Mouse (Mus musculus): ENCODE data around the gene Klhdc3. TPM values are rescaled to one million over a fixed set of nuclear protein-coding genes. Genes with fewer than 3 reads are reported as not detected.
A peak's percentile ranks its signal among the peaks of the same experiment; 100 is the strongest.

The Klhdc3 gene
- polyA plus RNA-seq, 1 experiment from 2014 or later = 110 TPM

- Histone ChIP-seq H3K4me1 (replicated peaks; ENCODE audit: control insufficient read depth, insufficient read depth, low read length) (no peaks in the 10 kb centered on the region), H3K36me3 (ENCODE audit: control insufficient read depth, insufficient read depth, low read length) (peaks cover 20% of the 10 kb centered on the region; the same call in 1 of the 2 replicates), H3K4me3 (ENCODE audit: low read depth, low read length) (no peak overlapping the region), H3K27me3 (replicated peaks; ENCODE audit: control insufficient read depth, insufficient read depth, low read length) (no peaks in the 10 kb centered on the region), H3K9me3 (ENCODE audit: control insufficient read depth, low read length) (no peaks in the 10 kb centered on the region), H3K9ac (ENCODE audit: low read length) (no peak overlapping the region), H3K27ac (ENCODE audit: low read depth) (no peak overlapping the region), H3K4me2 (ENCODE audit: low read length) (no peak overlapping the region)
- no peak for DNase-seq (ENCODE audit: low spot score)
- ATAC-seq (replicated peaks; ENCODE audit: low FRiP score, low TSS enrichment, low read depth) = no peak
- 83% methylated on average over 1 of the region's 1 CpGs for WGBS
Measured at GRCm38 (mm10) chr17:46694517-46695063, 13.9 kb upstream of the Klhdc3 start.

- Histone ChIP-seq H3K27me3 (replicated peaks; ENCODE audit: control insufficient read depth, insufficient read depth, low read length) (no peaks in the 10 kb centered on the region), H3K4me2 (ENCODE audit: low read length) (no peak overlapping the region), H3K36me3 (ENCODE audit: control insufficient read depth, insufficient read depth, low read length) (peaks cover 32% of the 10 kb centered on the region), H3K27ac (ENCODE audit: low read depth) (no peak overlapping the region), H3K9ac (ENCODE audit: low read length) (no peak overlapping the region), H3K9me3 (ENCODE audit: control insufficient read depth, low read length) (no peaks in the 10 kb centered on the region), H3K4me1 (replicated peaks; ENCODE audit: control insufficient read depth, insufficient read depth, low read length) (no peaks in the 10 kb centered on the region), H3K4me3 (ENCODE audit: low read depth, low read length) (no peak overlapping the region)
- WGBS = 82% methylated on average over 2 of the region's 2 CpGs
- ATAC-seq (replicated peaks; ENCODE audit: low FRiP score, low TSS enrichment, low read depth) = no peak
- no peak for DNase-seq (ENCODE audit: low spot score)
Measured at GRCm38 (mm10) chr17:46691390-46691789, 10.7 kb upstream of the Klhdc3 start.

- H3K4me3 ChIP-seq (ENCODE audit: low read depth, low read length) = no peak overlapping the region
- 91% methylated on average over 12 of the region's 12 CpGs for WGBS
- no peak overlapping the region for H3K4me2 ChIP-seq (ENCODE audit: low read length)
- ATAC-seq (replicated peaks; ENCODE audit: low FRiP score, low TSS enrichment, low read depth) (no peak), DNase-seq (ENCODE audit: low spot score) (no peak)
- H3K9ac ChIP-seq (ENCODE audit: low read length) = no peak overlapping the region
- H3K9me3 ChIP-seq (ENCODE audit: control insufficient read depth, low read length) = no peaks in the 10 kb centered on the region
- no peaks in the 10 kb centered on the region for H3K27me3 ChIP-seq (replicated peaks; ENCODE audit: control insufficient read depth, insufficient read depth, low read length)
- no peaks in the 10 kb centered on the region for H3K4me1 ChIP-seq (replicated peaks; ENCODE audit: control insufficient read depth, insufficient read depth, low read length)
- peaks cover 35% of the 10 kb centered on the region for H3K36me3 ChIP-seq (ENCODE audit: control insufficient read depth, insufficient read depth, low read length)
- H3K27ac ChIP-seq (ENCODE audit: low read depth) = no peak overlapping the region
Measured at GRCm38 (mm10) chr17:46690665-46691064, 10.0 kb upstream of the Klhdc3 start.

GRCm38 (mm10) chr17:46685913-46686312 is 5.2 kb upstream of the Klhdc3 start:
- Histone ChIP-seq H3K4me1 (replicated peaks; ENCODE audit: control insufficient read depth, insufficient read depth, low read length) (peaks cover 7% of the 10 kb centered on the region; the same call in 1 of the 2 replicates), H3K9ac (ENCODE audit: low read length) (no peak overlapping the region), H3K4me3 (ENCODE audit: low read depth, low read length) (no peak overlapping the region), H3K36me3 (ENCODE audit: control insufficient read depth, insufficient read depth, low read length) (peaks cover 58% of the 10 kb centered on the region), H3K9me3 (ENCODE audit: control insufficient read depth, low read length) (no peaks in the 10 kb centered on the region), H3K27me3 (replicated peaks; ENCODE audit: control insufficient read depth, insufficient read depth, low read length) (no peaks in the 10 kb centered on the region), H3K27ac (ENCODE audit: low read depth) (no peak overlapping the region), H3K4me2 (ENCODE audit: low read length) (no peak overlapping the region)
- no peak for DNase-seq (ENCODE audit: low spot score)
- WGBS = 92% methylated on average over 6 of the region's 6 CpGs
- no peak for ATAC-seq (replicated peaks; ENCODE audit: low FRiP score, low TSS enrichment, low read depth)

GRCm38 (mm10) chr17:46682654-46683389 is 2.1 kb upstream of the Klhdc3 start:
- H3K27ac ChIP-seq (ENCODE audit: low read depth) = no peak overlapping the region
- H3K9ac ChIP-seq (ENCODE audit: low read length) = no peak overlapping the region
- H3K9me3 ChIP-seq (ENCODE audit: control insufficient read depth, low read length) = no peaks in the 10 kb centered on the region
- DNase-seq (ENCODE audit: low spot score) = no peak
- peaks cover 54% of the 10 kb centered on the region for H3K36me3 ChIP-seq (ENCODE audit: control insufficient read depth, insufficient read depth, low read length)
- H3K4me1 ChIP-seq (replicated peaks; ENCODE audit: control insufficient read depth, insufficient read depth, low read length) = peaks cover 21% of the 10 kb centered on the region
- WGBS = 86% methylated on average over 16 of the region's 16 CpGs
- ATAC-seq (replicated peaks; ENCODE audit: low FRiP score, low TSS enrichment, low read depth) = no peak
- H3K4me3 ChIP-seq (ENCODE audit: low read depth, low read length) = no peak overlapping the region
- no peak overlapping the region for H3K4me2 ChIP-seq (ENCODE audit: low read length)
- H3K27me3 ChIP-seq (replicated peaks; ENCODE audit: control insufficient read depth, insufficient read depth, low read length) = no peaks in the 10 kb centered on the region

- peak overlapping the region; percentile 47 for H3K9ac ChIP-seq (ENCODE audit: low read length)
- ATAC-seq (replicated peaks; ENCODE audit: low FRiP score, low TSS enrichment, low read depth) = no peak
- peaks cover 50% of the 10 kb centered on the region for H3K36me3 ChIP-seq (ENCODE audit: control insufficient read depth, insufficient read depth, low read length)
- H3K4me1 ChIP-seq (replicated peaks; ENCODE audit: control insufficient read depth, insufficient read depth, low read length) = peaks cover 21% of the 10 kb centered on the region
- H3K4me2 ChIP-seq (ENCODE audit: low read length) = peak overlapping the region; percentile 83
- no peaks in the 10 kb centered on the region for H3K9me3 ChIP-seq (ENCODE audit: control insufficient read depth, low read length)
- no peaks in the 10 kb centered on the region for H3K27me3 ChIP-seq (replicated peaks; ENCODE audit: control insufficient read depth, insufficient read depth, low read length)
- H3K4me3 ChIP-seq (ENCODE audit: low read depth, low read length) = peak overlapping the region; percentile 86
- DNase-seq (ENCODE audit: low spot score) = no peak
- WGBS = 23% methylated on average over 12 of the region's 12 CpGs
- 0 out of 2 replicates have a peak overlapping the region, but pooled peaks have one; percentile 18 for H3K27ac ChIP-seq (ENCODE audit: low read depth)
Measured at GRCm38 (mm10) chr17:46681466-46682118, 878 bp upstream of the Klhdc3 start.

- peak overlapping the region; percentile 55 for H3K9ac ChIP-seq (ENCODE audit: low read length)
- H3K27ac ChIP-seq (ENCODE audit: low read depth) = peak overlapping the region; percentile 66
- peak overlapping the region; percentile 86 for H3K4me3 ChIP-seq (ENCODE audit: low read depth, low read length)
- ATAC-seq (replicated peaks; ENCODE audit: low FRiP score, low TSS enrichment, low read depth) (peak; percentile 12; the same call in 1 of the 2 replicates), DNase-seq (ENCODE audit: low spot score) (peak; percentile 82)
- 1% methylated on average over 34 of the region's 34 CpGs for WGBS
- H3K36me3 ChIP-seq (ENCODE audit: control insufficient read depth, insufficient read depth, low read length) = peaks cover 49% of the 10 kb centered on the region
- no peaks in the 10 kb centered on the region for H3K9me3 ChIP-seq (ENCODE audit: control insufficient read depth, low read length)
- peak overlapping the region; percentile 82 for H3K4me2 ChIP-seq (ENCODE audit: low read length)
- H3K27me3 ChIP-seq (replicated peaks; ENCODE audit: control insufficient read depth, insufficient read depth, low read length) = no peaks in the 10 kb centered on the region
- peaks cover 22% of the 10 kb centered on the region for H3K4me1 ChIP-seq (replicated peaks; ENCODE audit: control insufficient read depth, insufficient read depth, low read length)
Measured at GRCm38 (mm10) chr17:46679843-46680759, 613 bp downstream of the Klhdc3 start.

- Histone ChIP-seq H3K9ac (ENCODE audit: low read length) (peak overlapping the region; percentile 55; the same call in 1 of the 2 replicates), H3K4me3 (ENCODE audit: low read depth, low read length) (peak overlapping the region; percentile 86; the same call in 1 of the 2 replicates), H3K27ac (ENCODE audit: low read depth) (no peak overlapping the region), H3K27me3 (replicated peaks; ENCODE audit: control insufficient read depth, insufficient read depth, low read length) (no peaks in the 10 kb centered on the region), H3K4me2 (ENCODE audit: low read length) (peak overlapping the region; percentile 82), H3K9me3 (ENCODE audit: control insufficient read depth, low read length) (no peaks in the 10 kb centered on the region), H3K36me3 (ENCODE audit: control insufficient read depth, insufficient read depth, low read length) (peaks cover 43% of the 10 kb centered on the region), H3K4me1 (replicated peaks; ENCODE audit: control insufficient read depth, insufficient read depth, low read length) (peaks cover 30% of the 10 kb centered on the region)
- DNase-seq (ENCODE audit: low spot score) (no peak), ATAC-seq (replicated peaks; ENCODE audit: low FRiP score, low TSS enrichment, low read depth) (no peak)
- WGBS = 38% methylated on average over 9 of the region's 9 CpGs
Measured at GRCm38 (mm10) chr17:46678911-46679310, 1.8 kb downstream of the Klhdc3 start.

All from intestine, embryonic 14.5 days (tissue).